Mouse (Mus musculus) spleen, postnatal 14 days (tissue): ENCODE data around the gene Rbfox1.

ENCODE experiments used
- DNase-seq, 2 experiments: peaks; one replicate each; pipeline ENCODE4 v3.0.0; 2021 to 2022; ENCODE audit warnings: low spot score in 2 of 2

Gene Rbfox1

DNA sequence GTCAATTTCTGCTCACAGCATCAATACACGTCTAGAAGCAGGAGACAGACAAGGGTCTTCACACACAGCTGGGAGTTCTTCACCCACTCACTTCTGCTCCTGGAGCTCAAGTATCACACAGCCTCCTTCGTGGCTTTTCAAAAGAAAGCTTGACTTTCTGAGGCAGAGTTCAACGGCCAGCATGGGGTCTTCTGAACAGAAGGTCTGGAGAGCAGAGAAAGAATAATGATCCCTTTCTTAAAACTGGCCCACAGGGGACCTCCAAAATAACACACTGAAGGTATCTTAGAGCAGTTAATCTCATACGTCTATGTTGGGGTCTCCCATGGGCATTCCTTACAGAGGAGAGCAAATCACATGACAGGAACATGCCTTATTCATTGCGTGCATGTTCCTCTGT is 1034.5 kb downstream of the Rbfox1 start:
- DNase-seq, result no peak

DNA sequence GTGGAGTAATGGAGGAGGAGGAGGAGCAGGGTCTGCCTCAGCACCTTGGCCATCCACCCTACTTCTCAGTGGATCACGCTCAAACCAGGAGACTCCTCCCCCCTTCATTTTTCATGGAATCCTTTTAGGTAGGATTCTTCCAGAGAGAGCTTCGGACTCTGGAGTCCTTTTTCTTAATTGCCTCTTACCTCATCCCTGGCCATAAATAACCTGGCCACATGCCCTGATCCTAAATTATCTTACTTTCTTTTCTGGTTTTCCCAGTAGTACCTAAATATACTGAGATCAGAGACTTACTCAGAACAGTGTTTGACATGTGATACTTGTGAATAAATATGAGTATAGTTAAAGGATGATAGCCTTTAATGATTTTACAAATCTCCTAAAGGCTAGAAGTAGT is 1042.5 kb downstream of the Rbfox1 start:
- DNase-seq, result no peak

DNA sequence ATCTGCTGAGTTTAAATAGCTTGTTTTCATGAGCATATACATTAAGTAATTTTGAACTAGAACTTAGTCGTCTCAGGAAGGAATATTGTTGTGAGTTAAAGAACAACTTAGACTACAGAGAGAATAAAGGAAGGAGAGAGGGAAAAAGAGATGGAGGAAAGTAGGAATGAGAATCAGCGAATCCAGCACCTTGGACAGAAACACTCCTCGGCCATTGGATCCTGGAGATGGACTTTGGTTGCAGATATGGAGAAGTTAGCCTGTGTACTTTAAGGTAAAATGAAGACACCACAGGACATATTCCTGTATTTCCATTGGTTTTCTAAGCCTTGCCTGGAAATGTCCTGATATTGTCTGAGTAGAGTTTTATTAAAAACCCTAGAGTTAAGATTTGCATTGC is 1045.6 kb downstream of the Rbfox1 start:
- no peak for DNase-seq

DNA sequence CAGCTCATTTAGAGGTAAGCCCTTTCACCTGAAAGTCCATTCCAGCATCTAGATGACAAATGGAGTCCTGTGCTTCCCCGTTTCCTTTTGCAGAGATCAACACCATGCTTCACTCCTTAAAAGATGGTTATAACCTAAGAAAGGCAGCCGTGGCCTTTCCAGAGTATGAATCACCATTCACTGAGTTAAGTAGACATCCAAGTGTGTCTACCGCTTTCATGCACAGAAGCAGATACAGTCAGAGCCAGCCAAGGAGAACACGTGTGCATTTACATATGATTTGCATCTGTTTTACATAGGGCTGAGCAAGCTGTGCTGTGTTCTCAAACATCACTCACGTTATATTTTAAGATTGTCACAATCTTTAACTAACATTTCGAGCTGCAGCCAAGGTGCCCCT is 1061.0 kb downstream of the Rbfox1 start:
- DNase-seq, result no peak

DNA sequence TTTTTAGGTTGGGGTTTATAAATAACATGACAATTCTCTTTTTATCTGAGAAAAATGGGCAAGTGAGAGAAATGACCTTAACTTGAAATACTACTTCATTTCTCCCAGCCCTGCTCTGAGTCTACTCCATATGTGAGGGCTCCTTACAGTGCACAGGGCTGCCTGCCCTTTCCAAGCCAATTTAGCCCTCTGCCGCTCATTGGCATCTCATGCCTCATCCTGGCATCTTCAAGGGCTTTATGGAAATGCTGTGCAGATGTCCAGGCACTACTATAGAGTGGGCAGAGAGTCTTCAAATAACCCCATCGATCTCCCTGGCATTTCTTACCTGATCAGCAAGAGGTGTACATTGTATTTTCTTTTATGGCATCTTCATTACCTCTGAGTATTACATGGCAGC is 1064.5 kb downstream of the Rbfox1 start:
- no peak for DNase-seq

DNA sequence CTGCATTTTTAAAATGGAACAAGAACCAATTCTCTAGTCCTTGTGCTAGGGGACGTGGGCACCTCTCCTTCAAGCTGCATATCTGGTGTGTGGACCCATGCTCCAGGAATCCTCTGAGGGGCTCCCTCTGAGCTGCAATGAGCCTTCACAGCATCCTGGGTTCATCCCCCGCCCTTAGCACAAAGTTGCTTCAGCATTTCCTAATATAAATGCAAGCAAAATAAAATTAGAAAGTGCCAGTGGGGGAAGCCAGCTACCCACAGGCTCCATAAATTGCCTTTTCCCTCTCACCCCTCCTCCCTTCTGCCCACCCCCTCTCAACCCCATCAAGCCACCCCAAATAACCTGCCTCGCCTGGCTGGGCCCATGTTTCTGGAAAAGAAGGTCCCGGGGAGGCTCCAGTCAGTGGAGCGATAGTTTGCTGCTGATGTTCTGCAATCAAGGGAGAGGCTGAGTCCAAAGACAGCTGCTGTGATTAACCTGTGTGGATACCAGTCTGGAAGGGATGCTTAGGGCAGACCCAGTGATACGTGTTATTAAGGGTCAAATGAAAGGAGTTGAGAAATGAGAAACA is 1070.0 kb downstream of the Rbfox1 start:
- no peak for DNase-seq

DNA sequence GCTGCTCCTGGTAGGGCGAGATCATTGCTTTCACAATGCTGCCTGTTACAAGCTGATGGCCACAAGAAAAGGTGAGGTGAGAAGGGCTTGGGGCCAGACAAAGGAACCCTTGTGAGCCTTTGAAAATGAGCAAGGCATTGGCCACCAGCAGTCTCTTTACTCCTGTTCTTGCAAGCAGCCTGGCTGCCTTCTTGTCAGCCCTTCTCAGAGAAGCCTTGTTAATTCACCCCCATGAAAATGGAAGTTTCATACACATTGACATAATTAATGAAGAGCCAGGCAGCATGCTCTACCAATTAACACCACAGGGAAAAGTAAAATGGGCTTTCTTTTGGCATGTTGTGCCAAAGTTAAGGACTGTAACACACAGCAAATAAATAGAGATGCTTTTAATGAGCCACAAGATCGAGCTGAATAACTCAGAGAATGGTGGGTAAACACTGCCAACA is 1076.8 kb downstream of the Rbfox1 start:
- DNase-seq, result no peak

DNA sequence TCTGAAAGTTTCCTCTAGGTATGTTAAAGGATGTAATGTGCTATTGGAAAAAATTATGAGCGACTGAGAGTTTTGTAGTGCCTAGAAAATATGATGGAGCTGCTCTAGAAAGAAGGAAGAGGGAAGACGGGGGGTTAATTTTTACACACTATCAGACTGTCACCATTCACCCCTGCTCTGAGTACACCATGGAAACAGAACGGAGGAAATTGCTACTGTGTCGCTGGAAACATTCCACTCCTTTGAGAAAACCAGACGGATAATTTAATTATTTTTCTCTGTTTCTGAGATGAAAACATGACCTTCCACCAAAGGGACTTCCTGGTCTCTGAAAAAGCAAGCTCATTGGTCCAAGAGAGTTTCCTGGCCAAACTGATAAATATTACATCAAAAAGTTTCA is 1077.4 kb downstream of the Rbfox1 start:
- no peak for DNase-seq

DNA sequence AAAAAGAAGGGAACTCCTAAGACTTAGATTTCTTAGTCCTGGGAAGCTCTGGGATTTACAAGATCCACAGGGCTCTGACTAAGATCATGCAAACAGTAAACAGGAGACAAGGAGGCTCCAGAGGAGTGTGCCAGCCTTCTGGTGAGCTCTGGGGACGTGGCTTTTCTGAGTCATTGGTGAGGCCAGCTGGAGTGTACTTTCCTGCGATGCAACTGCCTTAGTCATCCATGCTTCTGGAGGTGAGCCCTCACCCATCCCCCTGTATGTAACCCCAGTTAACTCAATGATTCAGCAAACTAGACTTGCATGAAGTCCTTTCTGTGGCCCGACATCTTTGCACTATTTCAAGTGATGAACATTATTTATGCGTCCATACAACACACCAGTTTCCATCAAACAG is 1078.4 kb downstream of the Rbfox1 start:
- no peak for DNase-seq

DNA sequence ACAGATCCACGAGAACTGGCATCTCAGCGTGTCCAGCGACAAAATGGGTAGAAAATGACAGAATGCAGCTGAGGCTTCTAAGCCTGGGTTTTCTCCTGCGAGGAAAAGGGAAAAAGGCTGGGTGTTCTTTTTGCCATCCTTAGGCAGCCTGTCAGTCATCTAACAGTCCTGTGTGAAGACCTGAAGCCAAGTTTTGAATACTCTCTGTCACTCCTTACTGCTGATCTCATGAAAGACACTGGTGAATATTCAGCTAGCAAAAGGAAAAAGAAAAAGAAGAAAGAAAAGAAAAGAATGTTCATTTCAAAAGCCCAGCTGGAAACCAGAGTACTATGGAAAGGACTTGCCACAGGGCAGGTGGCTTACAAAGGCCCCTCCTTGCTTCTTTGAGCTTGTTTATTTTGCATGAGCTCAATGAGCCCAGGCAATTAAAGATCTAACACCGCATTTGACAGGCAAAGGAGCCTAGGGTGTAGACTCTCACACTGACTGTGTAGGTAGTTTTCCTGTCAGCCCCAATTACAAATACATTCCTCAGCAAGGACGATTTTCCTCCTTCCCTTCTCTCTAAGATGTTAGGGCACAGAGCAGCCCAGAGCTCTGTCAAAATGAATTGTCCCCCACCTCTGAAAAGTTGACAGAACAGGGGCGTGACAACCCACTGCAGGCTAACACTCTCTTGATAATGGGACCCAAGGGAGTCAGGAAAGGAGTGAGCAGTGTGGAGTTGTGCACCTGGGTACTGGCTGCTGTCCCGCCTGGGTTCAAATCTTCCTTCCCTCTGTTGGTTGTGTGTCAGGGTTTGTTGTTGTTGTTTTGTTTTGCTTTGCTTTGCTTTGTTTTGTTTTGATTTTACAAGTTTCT is 1079.8 kb downstream of the Rbfox1 start:
- DNase-seq, result no peak

DNA sequence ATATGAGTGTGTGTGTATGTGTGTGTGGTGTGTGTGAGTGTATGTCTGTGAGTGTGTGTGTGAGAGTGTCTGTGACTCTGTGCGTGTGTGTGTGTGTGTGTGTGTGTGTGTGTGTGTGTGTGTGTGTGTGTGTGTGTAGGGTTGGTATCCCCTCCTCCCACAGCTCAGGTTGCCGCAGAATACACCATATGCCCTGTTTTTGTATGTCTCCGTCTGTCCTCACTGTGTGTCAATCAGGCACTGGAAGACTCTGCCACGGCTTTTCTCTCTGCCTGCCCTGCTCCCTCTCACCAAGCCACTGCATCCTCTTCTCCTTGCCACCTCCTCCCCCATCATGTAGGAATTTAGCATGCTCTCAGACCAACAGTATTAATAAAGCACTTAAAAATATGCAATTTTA is 1084.8 kb downstream of the Rbfox1 start:
- DNase-seq, result no peak

DNA sequence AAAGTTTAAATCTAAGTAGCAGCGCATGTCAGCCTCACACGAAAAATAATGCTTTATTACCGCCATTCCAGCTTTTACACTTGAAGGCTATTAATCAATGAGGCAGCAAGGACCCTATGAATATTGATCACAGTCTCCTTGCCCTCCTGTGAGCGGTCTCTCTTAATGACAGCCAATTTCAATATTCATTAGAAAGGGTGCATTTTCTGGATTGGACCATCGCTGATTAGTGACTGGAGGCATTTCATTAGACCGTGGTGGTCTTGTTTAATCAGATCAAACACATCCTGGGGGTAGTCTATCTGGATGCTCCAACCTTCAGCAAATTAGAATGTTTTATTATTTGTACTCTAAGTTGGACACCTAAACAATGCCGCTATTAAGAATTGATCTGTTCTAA is 1091.2 kb downstream of the Rbfox1 start:
- DNase-seq, result no peak

DNA sequence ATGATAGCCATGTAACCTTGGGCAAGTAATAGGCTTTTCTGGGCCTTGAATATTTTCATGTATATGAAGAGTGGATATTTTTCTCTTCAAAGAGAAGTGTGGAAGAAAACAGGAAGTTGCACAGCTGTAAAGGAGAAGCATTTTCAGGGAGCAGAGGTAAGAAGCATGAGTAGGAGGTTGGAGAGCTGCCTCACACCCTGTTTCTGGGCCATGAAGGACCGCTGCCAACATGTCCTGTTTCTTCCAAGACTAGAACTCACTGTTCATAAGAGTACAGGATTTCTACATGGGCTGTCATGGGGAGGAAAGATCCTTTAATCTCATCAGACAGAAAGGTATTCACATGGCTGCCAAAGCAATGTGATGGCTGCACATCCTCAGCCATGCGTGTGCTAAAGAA is 1098.8 kb downstream of the Rbfox1 start:
- DNase-seq, result no peak

DNA sequence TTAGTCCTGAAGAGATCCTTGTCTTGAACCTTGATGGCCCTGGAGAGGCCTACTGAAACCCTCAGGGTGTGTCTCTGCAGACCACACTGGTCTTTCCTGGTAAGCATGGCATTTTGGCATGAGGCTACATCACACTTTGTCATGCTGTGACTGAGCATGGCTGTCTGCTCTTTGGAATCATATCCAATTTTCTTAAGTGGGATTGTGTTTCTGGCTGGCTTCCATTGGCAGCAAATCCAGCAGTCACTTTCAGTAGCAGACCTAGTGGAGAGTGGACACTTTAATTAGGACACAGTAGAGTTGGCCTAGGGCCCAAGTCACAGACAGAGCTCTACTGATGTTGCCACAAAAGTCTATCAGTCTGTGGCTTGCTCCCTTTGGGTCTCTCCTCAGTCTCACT is 1100.9 kb downstream of the Rbfox1 start:
- no peak for DNase-seq

DNA sequence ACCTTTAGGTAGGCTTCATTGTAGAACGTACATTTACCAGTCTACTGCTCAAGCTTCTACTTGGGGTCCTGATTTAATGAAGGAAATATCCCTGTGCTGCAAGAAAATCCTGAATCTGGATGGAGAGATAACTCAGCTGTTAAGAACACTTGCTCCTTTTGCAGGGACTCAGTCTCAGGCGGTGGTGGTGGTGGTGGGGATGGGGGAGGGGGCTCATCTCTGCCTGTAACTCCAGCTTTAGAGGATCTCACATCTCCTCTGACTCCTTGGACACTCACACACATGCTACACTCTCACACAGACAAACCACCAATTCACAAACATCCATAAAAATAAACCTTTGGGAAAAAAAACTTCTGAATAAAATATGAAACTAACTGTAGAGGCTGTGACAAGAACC is 1101.3 kb downstream of the Rbfox1 start:
- DNase-seq, result no peak

DNA sequence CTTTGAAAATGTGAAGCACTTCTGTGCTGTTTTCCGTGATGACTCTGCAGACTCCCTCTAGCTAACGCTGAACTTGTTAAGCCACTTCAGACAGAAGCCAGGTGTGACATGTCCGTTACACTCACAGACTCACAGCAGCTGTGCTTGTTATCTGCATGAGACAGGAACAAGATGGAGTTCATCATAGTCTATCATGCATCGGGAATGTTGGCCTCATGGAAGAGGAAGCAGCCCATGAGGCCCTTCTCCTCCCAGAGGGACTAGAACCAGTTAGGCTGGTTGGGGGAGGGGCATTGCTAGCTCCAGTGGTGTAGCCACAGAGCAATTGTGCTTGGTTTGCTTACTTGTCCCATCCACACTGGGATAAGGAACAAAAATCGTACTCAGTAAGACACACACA is 1107.1 kb downstream of the Rbfox1 start:
- no peak for DNase-seq

DNA sequence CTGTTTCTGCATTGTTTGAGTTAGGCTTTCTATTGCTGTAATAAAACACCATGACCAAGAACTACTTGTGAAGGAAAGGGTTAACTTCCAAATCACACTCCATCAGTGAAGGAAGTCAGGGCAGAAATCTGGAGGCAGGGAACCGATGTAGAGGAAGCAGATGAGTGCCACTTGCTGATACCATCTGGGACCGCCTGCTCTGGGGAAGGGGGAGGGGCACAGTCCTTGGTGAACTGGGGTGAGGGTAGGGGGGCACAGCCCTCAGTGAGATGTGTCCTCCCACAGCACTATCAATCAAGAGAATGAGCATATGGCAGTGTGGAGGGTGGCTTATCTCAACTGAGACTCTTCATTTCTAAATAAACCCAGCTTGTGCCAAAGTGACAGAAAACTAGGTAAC is 1108.0 kb downstream of the Rbfox1 start:
- DNase-seq, result no peak

DNA sequence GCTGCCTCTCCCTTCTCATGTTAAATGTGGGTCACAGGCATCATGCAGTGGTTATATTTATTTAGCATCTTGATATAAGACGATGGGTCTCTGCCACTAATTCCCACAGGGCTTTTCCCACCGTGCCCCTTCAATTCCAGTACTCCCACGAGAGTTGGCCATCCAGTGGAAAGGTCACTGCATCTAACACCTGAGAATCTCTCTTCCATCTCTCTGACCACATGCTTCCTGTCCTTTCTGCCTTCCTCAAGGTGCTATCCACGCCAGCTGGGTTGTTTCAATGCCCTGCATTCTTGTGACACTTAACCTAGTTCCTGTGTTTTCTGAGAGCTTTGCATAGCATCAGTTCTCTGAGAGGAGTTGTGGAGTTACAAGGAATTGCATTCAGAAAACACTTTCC is 1112.0 kb downstream of the Rbfox1 start:
- DNase-seq, result no peak

DNA sequence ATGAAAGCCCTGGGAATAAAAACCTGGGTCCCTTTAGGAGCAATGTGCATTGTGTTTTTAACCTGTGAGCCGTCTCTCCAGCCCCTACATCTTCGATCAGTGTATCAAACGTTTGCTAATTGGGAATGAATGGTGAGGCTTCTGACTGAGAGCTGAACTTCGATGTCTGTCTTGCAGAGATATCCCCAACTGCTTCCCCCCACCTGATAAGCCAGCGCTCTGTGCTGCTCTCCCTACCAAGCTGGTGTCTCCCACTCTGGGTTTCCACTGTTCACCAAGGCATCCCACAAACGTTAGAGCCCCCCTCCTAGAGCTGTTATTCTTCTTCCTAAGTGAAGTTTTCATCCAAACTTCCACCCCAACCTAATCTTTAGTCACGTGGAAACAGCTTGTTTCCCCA is 1112.7 kb downstream of the Rbfox1 start:
- no peak for DNase-seq

DNA sequence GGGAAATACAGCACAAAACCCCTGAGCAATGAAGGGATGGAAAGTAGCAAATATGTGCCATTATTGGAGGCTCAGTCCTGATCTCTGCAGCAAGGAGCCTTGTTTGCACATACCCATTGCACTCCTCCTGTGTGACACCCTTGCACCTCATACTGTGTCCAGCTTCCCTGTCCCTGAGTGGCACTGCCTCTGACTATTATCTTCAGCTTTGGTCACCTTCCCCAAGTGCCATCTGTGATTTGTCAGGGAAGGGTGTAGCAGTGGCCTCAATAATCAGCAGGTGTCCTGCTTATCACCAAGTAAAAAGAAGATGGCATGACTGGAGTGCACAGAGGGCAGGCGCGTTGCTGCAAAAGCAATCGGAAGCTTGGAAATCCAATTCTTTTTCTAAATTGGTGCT is 1119.4 kb downstream of the Rbfox1 start:
- DNase-seq, result no peak

DNA sequence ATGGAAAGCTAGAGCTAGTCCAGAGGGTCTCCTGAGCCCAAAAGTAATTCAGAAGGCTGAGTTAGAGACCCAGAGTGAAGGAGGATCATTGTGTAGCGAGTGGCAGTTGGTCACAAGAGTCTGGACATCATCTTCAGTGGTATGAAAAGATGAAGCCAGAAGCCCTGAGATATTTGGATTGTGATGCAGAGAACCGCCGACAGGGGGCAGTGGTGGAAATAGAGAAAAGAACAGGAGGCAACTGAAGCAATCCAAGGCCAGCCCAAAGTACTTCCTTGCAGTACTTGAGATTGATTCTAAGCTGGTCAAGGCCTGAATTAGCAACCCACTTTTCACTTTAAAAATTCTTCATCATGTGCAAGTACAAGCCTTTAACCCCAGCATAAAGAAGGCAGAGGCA is 1120.3 kb downstream of the Rbfox1 start:
- DNase-seq, result no peak

DNA sequence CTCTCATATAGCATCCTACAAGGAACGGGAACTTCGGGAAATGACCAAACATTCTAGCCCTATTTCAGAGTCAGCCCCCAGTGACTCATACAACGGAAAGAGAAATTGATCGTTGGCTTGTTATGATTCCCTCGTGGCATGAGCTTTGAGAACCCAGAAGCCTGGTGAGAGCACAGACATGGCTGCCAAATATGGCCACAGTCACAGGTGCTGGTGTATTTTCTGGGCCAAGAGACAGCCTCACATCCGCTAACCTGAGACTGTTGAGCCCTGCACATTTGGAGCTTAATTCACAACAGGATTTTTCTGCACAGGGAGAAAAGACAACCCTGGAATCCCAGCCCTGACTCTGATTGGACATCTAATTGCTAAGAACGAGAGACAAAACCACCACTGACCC is 1132.2 kb downstream of the Rbfox1 start:
- no peak for DNase-seq

DNA sequence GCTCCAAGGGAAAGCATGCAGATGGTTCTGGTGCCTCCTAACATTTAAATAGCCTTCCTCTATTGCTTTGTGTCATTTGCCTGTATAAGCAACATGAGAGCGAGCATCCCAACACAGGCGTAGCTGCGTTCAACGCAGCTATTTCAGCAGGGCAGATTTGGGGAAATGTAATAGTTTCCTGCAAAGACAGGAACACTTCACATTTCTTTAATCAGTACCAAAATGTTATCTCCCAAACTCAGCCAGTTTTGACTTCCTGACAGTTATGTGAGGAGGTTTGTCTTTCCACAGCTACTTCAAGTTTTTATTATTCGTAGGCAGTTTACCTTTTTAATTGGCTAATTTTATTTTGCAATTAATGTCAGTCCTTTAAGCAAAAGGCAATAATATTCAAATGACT is 1149.1 kb downstream of the Rbfox1 start:
- no peak for DNase-seq

DNA sequence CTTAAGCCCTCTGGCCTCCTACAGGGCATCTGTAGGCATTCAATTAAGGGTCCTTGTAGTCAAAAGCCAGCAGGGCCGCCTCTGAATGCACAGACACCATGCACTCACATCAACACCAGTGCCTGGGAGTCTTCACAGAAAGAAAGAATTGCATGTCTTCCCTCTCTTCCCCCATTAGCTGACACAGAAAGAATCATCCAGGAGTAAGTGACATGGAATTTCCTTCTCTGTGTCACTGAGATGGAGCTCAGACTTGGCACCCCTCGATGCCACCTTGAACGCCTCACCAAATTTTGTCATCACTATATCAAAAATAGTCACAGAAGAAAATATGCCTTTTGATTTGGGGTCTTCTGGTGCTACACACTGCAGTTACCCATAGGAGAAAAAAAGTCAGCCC is 1151.4 kb downstream of the Rbfox1 start:
- DNase-seq, result no peak
